Mouse (Mus musculus) MEL (cell line): ENCODE data around the gene Phox2b.

Experiments
- CTCF ChIP-seq, 3 experiments: IDR thresholded peaks in 2 of 3; conservative IDR thresholded peaks in 1 of 3; 2 replicates each; pipeline ENCODE4 v1.5.1; 2011 to 2012; ENCODE audit warnings: low read length in 3 of 3, low read depth in 2 of 3, mild to moderate bottlenecking in 2 of 3, improper control_type of control experiment in 1 of 3, inconsistent platforms in 1 of 3, mixed read lengths in 1 of 3, moderate library complexity in 1 of 3; ENCODE audit not compliant: control insufficient read depth in 1 of 3, insufficient read depth in 1 of 3, poor library complexity in 1 of 3, severe bottlenecking in 1 of 3
- EP300 ChIP-seq, 2 experiments: IDR thresholded peaks; 2 replicates each; pipeline ENCODE4 v1.6.1; 2011; ENCODE audit warnings: improper control_type of control experiment in 2 of 2, low read length in 2 of 2, low read depth in 1 of 2, mild to moderate bottlenecking in 1 of 2

- TF ChIP-seq EP300 (IDR thresholded peaks at IDR 0.05; ENCODE audit: low read depth in 1 of 2, low read length in 2 of 2) (no peak), CTCF (IDR thresholded peaks at IDR 0.05 in 2 of 3, conservative IDR thresholded peaks at IDR 0.05 in 1 of 3; ENCODE audit: control insufficient read depth in 1 of 3, insufficient read depth in 1 of 3, low read depth in 2 of 3, low read length in 3 of 3, poor library complexity in 1 of 3, severe bottlenecking in 1 of 3) (no peak)
Observed at GRCm38 (mm10) chr5:67098051-67098732, 909 bp downstream of the Phox2b start.
